Mouse (Mus musculus) cortical plate, adult 2 months (tissue): Measurements from ENCODE around the gene Rnf103.

Experiments
- CTCF ChIP-seq: fragments of 200-500 bp; IDR thresholded peaks from 2 replicates; pipeline ENCODE4 v1.5.1; 2011; ENCODE audit warnings: mild to moderate bottlenecking, control low read depth, low read length; ENCODE audit not compliant: insufficient read depth; ENCODE audit errors: extremely low read depth
- POLR2A ChIP-seq: fragments of 200-500 bp; IDR thresholded peaks from 2 replicates; pipeline ENCODE4 v1.6.1; 2011; ENCODE audit warnings: mild to moderate bottlenecking, low read length, control low read depth; ENCODE audit not compliant: insufficient read depth; ENCODE audit errors: extremely low read depth

DNA sequence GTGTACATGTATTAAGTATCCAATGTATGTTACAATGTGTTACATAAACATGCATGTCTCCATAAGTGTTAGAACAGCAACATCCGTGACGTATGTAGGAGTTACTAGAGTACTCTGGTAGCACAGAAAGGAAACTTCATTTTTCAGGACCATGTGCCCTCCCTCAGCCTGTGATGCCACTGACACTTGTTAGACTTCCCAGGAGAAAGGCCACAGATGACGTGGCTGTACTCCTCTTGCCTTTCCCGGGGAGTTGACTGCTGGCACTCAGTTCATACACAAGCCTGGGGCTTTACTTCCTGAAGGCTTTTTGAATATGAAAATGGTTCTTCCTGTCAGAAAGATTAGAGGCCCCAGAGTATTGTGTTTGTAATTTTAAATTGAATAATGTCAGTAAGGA, 10.4 kb downstream of the Rnf103 start:
- TF ChIP-seq POLR2A (no peak), CTCF (no peak)
